Mouse (Mus musculus): ENCODE measurements around the gene App.
A peak's percentile ranks its signal among the peaks of the same experiment; 100 is the strongest.

The App gene

GRCm38 (mm10) chr16:85173373-85174081, at the start of gene App:
Gene App (minus strand): TSS chr16:85173766.
- DNase-seq, result peak; percentile 99

GRCm38 (mm10) chr16:85215846-85216245, 42.3 kb upstream of the App start:
- peak; percentile 54 for DNase-seq

GRCm38 (mm10) chr16:85215173-85215572, 41.6 kb upstream of the App start:
- DNase-seq, result no peak

GRCm38 (mm10) chr16:85195622-85196021, 22.1 kb upstream of the App start:
- DNase-seq, result peak; percentile 98

- DNase-seq, result no peak
Measured at GRCm38 (mm10) chr16:85195167-85195566, 21.6 kb upstream of the App start.

- DNase-seq, result no peak
Measured at GRCm38 (mm10) chr16:85181502-85181901, 7.9 kb upstream of the App start.

GRCm38 (mm10) chr16:85180710-85181109, 7.1 kb upstream of the App start:
- no peak for DNase-seq

GRCm38 (mm10) chr16:85176666-85177065, 3.1 kb upstream of the App start:
- DNase-seq, result peak; percentile 54

GRCm38 (mm10) chr16:85172571-85173372, 794 bp downstream of the App start:
- DNase-seq, result peak; percentile 97

GRCm38 (mm10) chr16:85171976-85172570, 1.5 kb downstream of the App start:
- peak; percentile 93 for DNase-seq

- peak; percentile 85 for DNase-seq
Measured at GRCm38 (mm10) chr16:85170826-85171510, 2.6 kb downstream of the App start.

- peak; percentile 85 for DNase-seq
Measured at GRCm38 (mm10) chr16:85168821-85169220, 4.7 kb downstream of the App start.

GRCm38 (mm10) chr16:85166205-85166604, 7.4 kb downstream of the App start:
- peak; percentile 25 for DNase-seq

- peak; percentile 44 for DNase-seq
Measured at GRCm38 (mm10) chr16:85165631-85166030, 7.9 kb downstream of the App start.

- peak; percentile 16 for DNase-seq
Measured at GRCm38 (mm10) chr16:85165177-85165576, 8.4 kb downstream of the App start.

GRCm38 (mm10) chr16:85162779-85163178, 10.8 kb downstream of the App start:
- DNase-seq, result peak; percentile 93

- peak; percentile 86 for DNase-seq
Measured at GRCm38 (mm10) chr16:85160140-85160539, 13.4 kb downstream of the App start.

- peak; percentile 68 for DNase-seq
Measured at GRCm38 (mm10) chr16:85157796-85158546, 15.6 kb downstream of the App start.

- peak; percentile 56 for DNase-seq
Measured at GRCm38 (mm10) chr16:85157156-85157555, 16.4 kb downstream of the App start.

GRCm38 (mm10) chr16:85155836-85156235, 17.7 kb downstream of the App start:
- peak; percentile 79 for DNase-seq

- peak; percentile 85 for DNase-seq
Measured at GRCm38 (mm10) chr16:85152457-85152856, 21.1 kb downstream of the App start.

- peak; percentile 87 for DNase-seq
Measured at GRCm38 (mm10) chr16:85151681-85152080, 21.9 kb downstream of the App start.
